Mouse (Mus musculus): ENCODE data around the gene Cep162.

GRCm38 (mm10) chr9:87171517-87171916, 83.8 kb downstream of the Cep162 start:
- TF ChIP-seq E2F4 (IDR thresholded peaks at IDR 0.05; ENCODE audit: insufficient replicate concordance, low read depth, low read length), result no peak
- TF ChIP-seq JUND (conservative IDR thresholded peaks at IDR 0.05; ENCODE audit: low read depth, low read length), result no peak
- TF ChIP-seq CTCF (conservative IDR thresholded peaks at IDR 0.05 in 1 of 2, IDR thresholded peaks at IDR 0.05 in 1 of 2; ENCODE audit: low read depth in 2 of 2, low read length in 2 of 2), result no peak
- no peak for TF ChIP-seq ZC3H11A (IDR thresholded peaks at IDR 0.05; ENCODE audit: low read depth, low read length)
- TF ChIP-seq RCOR1 (conservative IDR thresholded peaks at IDR 0.05; ENCODE audit: low read depth, low read length), result no peak
- TF ChIP-seq EP300 (IDR thresholded peaks at IDR 0.05; ENCODE audit: low read length), result no peak
- TF ChIP-seq MAX (IDR thresholded peaks at IDR 0.05; ENCODE audit: low read length), result no peak
- TF ChIP-seq MAFK (IDR thresholded peaks at IDR 0.05; ENCODE audit: insufficient replicate concordance, low read length), result no peak
- TF ChIP-seq ZKSCAN1 (IDR thresholded peaks at IDR 0.05; ENCODE audit: borderline replicate concordance, low read depth, low read length), result no peak
- TF ChIP-seq MYC (IDR thresholded peaks at IDR 0.05; ENCODE audit: low read depth, low read length), result no peak
- no peak for TF ChIP-seq POLR2A (IDR thresholded peaks at IDR 0.05; ENCODE audit: low read depth, low read length)
